Mouse (Mus musculus): ENCODE measurements around the gene Ppm1h.

- TF ChIP-seq CTCF (IDR thresholded peaks at IDR 0.05) (no peak), EP300 (IDR thresholded peaks at IDR 0.05) (no peak)
Measured at GRCm38 (mm10) chr10:122747151-122747925, 68.8 kb downstream of the Ppm1h start.

Measured in lung, postnatal 0 days (tissue).